Mouse (Mus musculus): ENCODE data around the gene Pla2g2c. TPM values are rescaled to one million over a fixed set of nuclear protein-coding genes. Genes with fewer than 3 reads are reported as not detected.

Pla2g2c gene
- polyA plus RNA-seq, 1 experiment from 2014 or later = 0.51 TPM

DNA sequence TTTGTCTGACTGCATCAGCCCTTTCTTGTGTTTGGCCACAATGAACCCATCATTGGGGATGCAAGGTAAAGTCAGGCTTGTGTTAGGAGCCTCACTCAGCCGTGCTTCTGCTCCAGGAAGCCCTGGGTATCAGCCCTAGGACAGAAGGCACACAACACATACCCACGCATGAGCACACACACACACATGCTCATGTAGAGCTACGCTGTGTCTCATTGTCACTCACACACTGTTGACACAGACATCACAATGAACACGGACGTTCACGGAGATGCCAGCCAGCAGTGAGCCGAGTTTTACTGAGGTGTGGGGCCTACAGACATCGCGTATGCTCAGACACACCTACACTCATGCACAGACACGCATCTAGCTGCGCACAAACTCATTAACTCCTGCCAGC lies 31.4 kb downstream of the Pla2g2c start:
- Histone ChIP-seq H3K9ac (no peak overlapping the region), H3K27ac (replicated peaks) (0 out of 2 replicates have a peak overlapping the region, but pooled peaks have one; percentile 1), H3K4me1 (replicated peaks) (peaks cover 11% of the 10 kb centered on the region), H3K4me3 (no peak overlapping the region), H3K27me3 (no peaks in the 10 kb centered on the region), H3K4me2 (no peak overlapping the region), H3K9me3 (no peaks in the 10 kb centered on the region), H3K36me3 (no peaks in the 10 kb centered on the region)
- ATAC-seq (ENCODE audit: low FRiP score, low read depth) = no peak
- WGBS = 67% methylated on average over 11 of the region's 11 CpGs

- no peak for ATAC-seq (ENCODE audit: low FRiP score, low read depth)
Observed at GRCm38 (mm10) chr4:138757416-138757815, 32.8 kb downstream of the Pla2g2c start, which contains the start of gene Pla2g2f. TSS of gene Pla2g2f (minus strand) at chr4:138757626.

DNA sequence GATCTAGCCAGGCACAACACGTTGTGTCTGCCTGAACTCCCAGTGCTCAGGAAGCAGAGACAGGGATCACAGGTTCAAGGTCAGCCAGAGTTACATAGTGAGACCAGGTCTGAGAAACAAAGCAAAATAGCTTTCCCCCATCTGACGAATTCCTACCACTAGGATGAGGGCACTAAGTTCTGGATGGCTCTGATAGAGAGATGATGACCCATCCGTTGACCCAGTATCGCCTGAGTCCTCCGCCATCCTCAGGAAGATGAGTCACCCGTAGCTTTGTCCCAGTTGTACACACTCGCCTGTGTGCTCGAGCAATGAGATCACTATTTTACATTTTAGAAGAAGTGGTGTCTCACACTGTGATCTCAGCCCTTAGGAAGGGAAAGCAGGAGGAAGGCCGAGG lies 37.7 kb downstream of the Pla2g2c start:
- Histone ChIP-seq H3K9ac (no peak overlapping the region), H3K4me3 (no peak overlapping the region), H3K27ac (replicated peaks) (no peak overlapping the region), H3K9me3 (no peaks in the 10 kb centered on the region), H3K4me1 (replicated peaks) (no peaks in the 10 kb centered on the region), H3K4me2 (no peak overlapping the region), H3K27me3 (no peaks in the 10 kb centered on the region), H3K36me3 (no peaks in the 10 kb centered on the region)
- no peak for ATAC-seq (ENCODE audit: low FRiP score, low read depth)
- 84% methylated on average over 9 of the region's 9 CpGs for WGBS

More at GRCm38 (mm10) chr4:138757416-138757815, 32.8 kb downstream of the Pla2g2c start, which contains the start of gene Pla2g2f:
- H3K4me2 ChIP-seq = no peak within 1 kb of the TSS
- H3K27me3 ChIP-seq = no peaks in the 10 kb centered on the region
- no peak within 1 kb of the TSS for H3K4me3 ChIP-seq
- peaks cover 11% of the 10 kb centered on the region for H3K4me1 ChIP-seq (replicated peaks)
- H3K9me3 ChIP-seq = no peaks in the 10 kb centered on the region
- no peak within 1 kb of the TSS for H3K27ac ChIP-seq (replicated peaks)
- H3K36me3 ChIP-seq = no peaks in the 10 kb centered on the region
- 47% methylated on average over 8 of the region's 8 CpGs for WGBS
- H3K9ac ChIP-seq = no peak within 1 kb of the TSS

- 90% methylated on average over 10 of the region's 10 CpGs for WGBS
- H3K27ac ChIP-seq (replicated peaks) = no peak overlapping the region
Observed at GRCm38 (mm10) chr4:138771970-138772369, 47.4 kb downstream of the Pla2g2c start.

GRCm38 (mm10) chr4:138772386-138772785 lies 47.8 kb downstream of the Pla2g2c start:
- WGBS = 87% methylated on average over 5 of the region's 5 CpGs
- Histone ChIP-seq H3K27me3 (no peaks in the 10 kb centered on the region), H3K9me3 (no peaks in the 10 kb centered on the region), H3K27ac (replicated peaks) (no peak overlapping the region), H3K4me3 (no peak overlapping the region), H3K4me2 (no peak overlapping the region), H3K4me1 (replicated peaks) (no peaks in the 10 kb centered on the region), H3K36me3 (no peaks in the 10 kb centered on the region), H3K9ac (no peak overlapping the region)
- no peak for ATAC-seq (ENCODE audit: low FRiP score, low read depth)

More at GRCm38 (mm10) chr4:138771970-138772369, 47.4 kb downstream of the Pla2g2c start:
- H3K9ac ChIP-seq = no peak overlapping the region
- H3K4me2 ChIP-seq = no peak overlapping the region
- no peaks in the 10 kb centered on the region for H3K4me1 ChIP-seq (replicated peaks)
- no peak for ATAC-seq (ENCODE audit: low FRiP score, low read depth)
- H3K27me3 ChIP-seq = no peaks in the 10 kb centered on the region
- no peak overlapping the region for H3K4me3 ChIP-seq
- no peaks in the 10 kb centered on the region for H3K9me3 ChIP-seq
- H3K36me3 ChIP-seq = no peaks in the 10 kb centered on the region

DNA sequence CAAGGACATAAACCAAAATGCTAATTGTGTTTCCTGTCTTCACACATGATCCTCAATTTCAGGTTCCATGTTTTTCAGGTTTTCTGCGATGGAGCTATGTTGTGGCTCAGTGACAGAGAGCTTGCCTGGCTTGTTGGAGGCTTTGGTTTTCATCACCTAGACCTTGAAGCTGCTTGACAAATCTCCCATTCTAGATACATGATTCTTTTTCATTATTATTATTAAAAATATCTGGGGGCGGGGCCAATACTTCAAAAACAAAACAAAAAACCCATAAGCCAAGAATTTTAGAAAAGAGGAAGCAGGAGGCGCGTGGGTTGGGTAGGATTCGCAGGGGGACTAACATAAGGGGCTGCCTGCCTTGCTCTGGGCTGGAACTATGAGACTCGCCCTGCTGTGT lies 50.8 kb downstream of the Pla2g2c start, which contains the start of gene Pla2g2d:
Gene Pla2g2d, plus strand, starts transcription at position 301 of the 400 bp plus-strand sequence.
- Histone ChIP-seq H3K36me3 (no peaks in the 10 kb centered on the region), H3K27me3 (no peaks in the 10 kb centered on the region), H3K9ac (no peak within 1 kb of the TSS), H3K4me1 (replicated peaks) (peaks cover 8% of the 10 kb centered on the region), H3K27ac (replicated peaks) (no peak within 1 kb of the TSS), H3K4me3 (no peak within 1 kb of the TSS), H3K4me2 (no peak within 1 kb of the TSS), H3K9me3 (no peaks in the 10 kb centered on the region)
- WGBS = 89% methylated on average over 6 of the region's 6 CpGs
- ATAC-seq (ENCODE audit: low FRiP score, low read depth) = no peak

DNA sequence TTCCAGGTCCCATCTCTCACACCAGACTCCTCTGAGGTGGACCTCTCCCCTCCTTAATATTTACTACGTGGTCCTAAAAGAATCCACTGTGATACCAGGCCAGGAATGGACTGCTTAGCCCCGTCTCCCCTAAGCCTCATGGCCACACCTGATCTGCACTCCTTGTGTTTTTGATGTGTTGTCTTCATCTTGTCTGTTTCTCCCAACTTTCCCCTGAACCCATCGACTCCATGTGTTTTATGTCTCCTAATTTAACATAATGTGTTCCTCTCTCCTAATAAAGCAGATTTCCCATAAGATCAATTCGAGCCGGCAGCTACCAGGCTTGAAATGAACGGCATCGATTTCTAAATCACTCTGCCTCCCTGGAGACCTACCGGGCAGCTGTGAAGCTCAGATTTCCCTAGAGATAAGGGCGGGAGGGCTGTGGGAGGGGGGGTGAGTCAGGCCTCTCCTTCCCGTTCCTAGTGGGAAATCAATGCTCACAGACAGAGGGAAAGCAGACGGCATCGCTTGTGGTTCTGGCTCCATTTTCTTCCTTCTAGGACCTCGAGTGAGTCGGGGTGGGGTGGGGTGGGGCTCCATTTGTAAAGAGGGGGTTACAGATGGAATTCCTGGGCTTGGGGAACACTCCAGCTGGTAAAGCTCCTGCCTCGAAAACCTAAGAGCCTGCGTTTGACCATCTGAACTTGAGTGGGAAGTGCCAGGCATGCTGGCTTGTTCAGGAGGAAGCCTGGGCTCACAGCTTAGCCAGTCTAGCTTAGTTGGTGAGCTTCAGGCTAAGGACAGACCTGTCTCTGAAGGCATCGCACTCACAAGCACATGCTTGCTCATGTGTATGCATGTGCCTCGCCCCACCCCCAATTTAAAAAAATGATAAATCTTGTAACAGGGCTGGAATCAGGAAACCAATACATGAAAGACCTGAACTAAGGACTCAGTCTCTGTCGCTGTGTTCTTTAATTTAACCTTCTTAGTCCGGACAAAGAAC lies 53.1 kb downstream of the Pla2g2c start:
- H3K9me3 ChIP-seq = no peaks in the 10 kb centered on the region
- peaks cover 8% of the 10 kb centered on the region for H3K4me1 ChIP-seq (replicated peaks)
- H3K4me2 ChIP-seq = no peak overlapping the region
- H3K36me3 ChIP-seq = no peaks in the 10 kb centered on the region
- peak overlapping the region; percentile 79 for H3K27ac ChIP-seq (replicated peaks)
- H3K27me3 ChIP-seq = no peaks in the 10 kb centered on the region
- peak; percentile 65; the same call in 1 of the 2 replicates for ATAC-seq (ENCODE audit: low FRiP score, low read depth)
- no peak overlapping the region for H3K4me3 ChIP-seq
- WGBS = 40% methylated on average over 20 of the region's 20 CpGs
- no peak overlapping the region for H3K9ac ChIP-seq

GRCm38 (mm10) chr4:138780300-138780699 lies 55.7 kb downstream of the Pla2g2c start:
- H3K4me3 ChIP-seq = no peak overlapping the region
- no peak for ATAC-seq (ENCODE audit: low FRiP score, low read depth)

DNA sequence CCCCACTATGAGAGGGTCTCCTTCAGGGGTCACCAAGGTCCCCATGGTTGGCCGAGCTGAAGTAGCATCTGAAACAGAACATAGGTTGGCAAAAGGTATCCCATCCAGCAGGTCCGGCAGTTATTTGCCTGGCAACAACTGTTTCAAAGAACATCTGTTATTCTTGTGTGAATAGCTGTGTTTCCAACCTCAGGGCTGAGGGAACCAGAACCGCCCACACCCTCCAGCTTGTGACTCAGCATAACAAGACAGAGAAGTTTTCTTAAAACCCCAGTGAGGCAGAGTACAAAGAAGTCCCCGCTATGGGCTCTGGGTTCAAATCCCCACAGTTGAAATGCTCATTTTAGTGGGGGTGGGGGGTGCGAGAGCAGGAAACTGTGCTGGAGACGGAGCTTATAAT lies 57.5 kb downstream of the Pla2g2c start:
- no peak overlapping the region for H3K9ac ChIP-seq
- ATAC-seq (ENCODE audit: low FRiP score, low read depth) = no peak
- 77% methylated on average over 6 of the region's 6 CpGs for WGBS
- H3K9me3 ChIP-seq = no peaks in the 10 kb centered on the region
- H3K4me3 ChIP-seq = no peak overlapping the region
- no peak overlapping the region for H3K27ac ChIP-seq (replicated peaks)
- no peak overlapping the region for H3K4me2 ChIP-seq
- peaks cover 8% of the 10 kb centered on the region for H3K4me1 ChIP-seq (replicated peaks)
- H3K27me3 ChIP-seq = no peaks in the 10 kb centered on the region
- no peaks in the 10 kb centered on the region for H3K36me3 ChIP-seq

More at GRCm38 (mm10) chr4:138780300-138780699, 55.7 kb downstream of the Pla2g2c start:
- Histone ChIP-seq H3K4me1 (replicated peaks) (peaks cover 8% of the 10 kb centered on the region), H3K9me3 (no peaks in the 10 kb centered on the region), H3K36me3 (no peaks in the 10 kb centered on the region), H3K27me3 (no peaks in the 10 kb centered on the region), H3K4me2 (no peak overlapping the region), H3K9ac (no peak overlapping the region), H3K27ac (replicated peaks) (no peak overlapping the region)
- WGBS = 93% methylated on average over 5 of the region's 5 CpGs

DNA sequence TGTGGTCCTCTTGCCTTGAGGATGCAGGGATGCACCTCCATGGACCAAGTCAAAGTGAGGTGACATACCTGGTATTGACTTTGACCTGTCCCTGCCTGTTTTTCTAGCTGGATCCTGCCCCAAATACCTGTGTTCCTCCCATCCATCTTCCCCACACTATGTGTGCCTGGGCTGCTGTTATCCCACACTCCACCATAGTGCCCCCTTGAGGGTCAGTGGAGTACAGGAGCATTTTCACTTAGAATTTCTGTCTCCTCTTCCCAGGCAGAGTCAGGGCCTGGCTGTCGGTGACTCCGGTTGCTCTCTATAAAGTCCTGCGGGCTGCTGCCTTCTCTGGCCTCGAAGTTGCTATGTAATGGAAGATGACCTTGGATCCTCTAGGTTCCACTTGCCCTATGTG lies 61.1 kb downstream of the Pla2g2c start:
- H3K4me2 ChIP-seq = no peak overlapping the region
- H3K4me1 ChIP-seq (replicated peaks) = no peaks in the 10 kb centered on the region
- no peak overlapping the region for H3K27ac ChIP-seq (replicated peaks)
- H3K9me3 ChIP-seq = no peaks in the 10 kb centered on the region
- 54% methylated on average over 4 of the region's 4 CpGs for WGBS
- H3K27me3 ChIP-seq = no peaks in the 10 kb centered on the region
- ATAC-seq (ENCODE audit: low FRiP score, low read depth) = no peak
- no peaks in the 10 kb centered on the region for H3K36me3 ChIP-seq
- H3K9ac ChIP-seq = no peak overlapping the region
- H3K4me3 ChIP-seq = no peak overlapping the region

- H3K27ac ChIP-seq (replicated peaks) = no peak overlapping the region
- no peaks in the 10 kb centered on the region for H3K36me3 ChIP-seq
- no peak for ATAC-seq (ENCODE audit: low FRiP score, low read depth)
- H3K4me2 ChIP-seq = no peak overlapping the region
- H3K9me3 ChIP-seq = no peaks in the 10 kb centered on the region
- 74% methylated on average over 4 of the region's 4 CpGs for WGBS
- no peaks in the 10 kb centered on the region for H3K27me3 ChIP-seq
- no peak overlapping the region for H3K9ac ChIP-seq
- H3K4me1 ChIP-seq (replicated peaks) = no peaks in the 10 kb centered on the region
- H3K4me3 ChIP-seq = no peak overlapping the region
Observed at GRCm38 (mm10) chr4:138786141-138786540, 61.5 kb downstream of the Pla2g2c start.

GRCm38 (mm10) chr4:138788381-138788780 lies 63.8 kb downstream of the Pla2g2c start:
- Histone ChIP-seq H3K27ac (replicated peaks) (no peak overlapping the region), H3K36me3 (no peaks in the 10 kb centered on the region), H3K27me3 (no peaks in the 10 kb centered on the region), H3K4me3 (no peak overlapping the region), H3K4me2 (no peak overlapping the region), H3K9ac (no peak overlapping the region), H3K4me1 (replicated peaks) (no peaks in the 10 kb centered on the region), H3K9me3 (no peaks in the 10 kb centered on the region)
- 78% methylated on average over 4 of the region's 4 CpGs for WGBS
- no peak for ATAC-seq (ENCODE audit: low FRiP score, low read depth)

All from hindbrain, embryonic 15.5 days (tissue).